In genomic region chr15:84276066-84276465, GRCm38 (mm10) we compare ENCODE assay signal across 32 mouse cellular contexts.
"Had no signal": no experiment of that assay in that cellular context is flagged by ENCODE, and none has a peak within 500 bp of the region (broad histone marks: within the 10 kb centered on the region; RNA-seq: fewer than 3 reads in every experiment).

No protein-coding gene starts in this region.

- H3K9ac ChIP-seq: limb, embryonic 12.5 days; limb, embryonic 13.5 days; limb, embryonic 15.5 days; liver, embryonic 12.5 days; liver, embryonic 13.5 days; liver, embryonic 14.5 days; liver, embryonic 15.5 days; liver, postnatal 0 days; lung, embryonic 14.5 days; lung, embryonic 15.5 days; midbrain, embryonic 12.5 days; midbrain, embryonic 13.5 days; midbrain, embryonic 15.5 days; neural tube, embryonic 12.5 days had no signal

- DNase-seq: left cerebral cortex, postnatal 4 days; liver; liver, embryonic 13.5 days; liver, postnatal 0 days; lung, adult 18-20 months; lung, adult 2 months; lung, embryonic 14.5 days; lung, postnatal 10 days; lung, postnatal 14 days; lung, postnatal 36 days; lung, postnatal 4 days; midbrain, embryonic 14.5 days had no signal

- H3K9me3 ChIP-seq: limb, embryonic 10.5 days; limb, embryonic 12.5 days; limb, embryonic 13.5 days; limb, embryonic 15.5 days; liver, embryonic 12.5 days; liver, embryonic 13.5 days; liver, embryonic 15.5 days; lung, embryonic 15.5 days; megakaryocyte, embryonic 14.5 days; midbrain, embryonic 13.5 days; midbrain, embryonic 15.5 days; neural tube, embryonic 12.5 days had no signal

- H3K4me2 ChIP-seq: limb, embryonic 12.5 days; limb, embryonic 13.5 days; limb, embryonic 15.5 days; liver, embryonic 11.5 days; liver, embryonic 12.5 days; liver, embryonic 13.5 days; liver, embryonic 15.5 days; lung, embryonic 14.5 days; lung, embryonic 15.5 days; midbrain, embryonic 11.5 days; midbrain, embryonic 12.5 days; midbrain, embryonic 13.5 days; midbrain, embryonic 15.5 days; neural tube, embryonic 12.5 days had no signal

- H3K36me3 ChIP-seq: limb, embryonic 15.5 days; lung, embryonic 15.5 days; midbrain, embryonic 12.5 days; midbrain, embryonic 13.5 days; midbrain, embryonic 15.5 days; neural tube, embryonic 12.5 days had no signal

- ATAC-seq: liver, embryonic 12.5 days; liver, postnatal 0 days; lung, postnatal 0 days; midbrain, embryonic 13.5 days; midbrain, embryonic 15.5 days; midbrain, embryonic 16.5 days had no signal

- H3K4me1 ChIP-seq: limb, embryonic 10.5 days; limb, embryonic 12.5 days; limb, embryonic 13.5 days; limb, embryonic 15.5 days; liver, embryonic 12.5 days; liver, embryonic 13.5 days; liver, embryonic 15.5 days; lung, embryonic 15.5 days; midbrain, embryonic 12.5 days; neural tube, embryonic 12.5 days had no signal

- H3K27ac ChIP-seq: limb, embryonic 10.5 days; limb, embryonic 12.5 days; limb, embryonic 13.5 days; limb, embryonic 15.5 days; liver, embryonic 12.5 days; liver, embryonic 13.5 days; liver, embryonic 14.5 days; liver, embryonic 15.5 days; lung, embryonic 15.5 days; macrophage; midbrain, embryonic 10.5 days; midbrain, embryonic 12.5 days; midbrain, embryonic 13.5 days; midbrain, embryonic 15.5 days; neural tube, embryonic 12.5 days had no signal

- H3K27me3 ChIP-seq: limb, embryonic 12.5 days; limb, embryonic 13.5 days; limb, embryonic 15.5 days; liver, embryonic 12.5 days; liver, embryonic 13.5 days; liver, embryonic 15.5 days; lung, embryonic 15.5 days; megakaryocyte, embryonic 14.5 days; midbrain, embryonic 13.5 days; midbrain, embryonic 15.5 days; neural tube, embryonic 12.5 days had no signal

- H3K4me3 ChIP-seq: limb, embryonic 10.5 days; limb, embryonic 12.5 days; limb, embryonic 13.5 days; limb, embryonic 15.5 days; liver, embryonic 12.5 days; liver, embryonic 13.5 days; liver, embryonic 15.5 days; lung, embryonic 15.5 days; megakaryocyte, embryonic 14.5 days; midbrain, embryonic 10.5 days; midbrain, embryonic 12.5 days; midbrain, embryonic 13.5 days; midbrain, embryonic 15.5 days; myocyte; neural tube, embryonic 12.5 days had no signal
